Comparison of ENCODE assay signal across 8 mouse cellular contexts in genomic region chr8:45410882-45411281, GRCm38 (mm10). TPM values are rescaled to one million over a fixed set of nuclear protein-coding genes. Genes with fewer than 3 reads are reported as not detected.
DNase-seq lines count a peak whose midpoint lies in the region; ATAC-seq and TF ChIP-seq lines count a peak whose summit lies in the region.

TSS of gene Tlr3 (minus strand) at chr8:45411080.

- peak within 1 kb of the TSS; percentile 26 for H3K9ac ChIP-seq in MEL (ENCODE audit: control insufficient read depth, low read depth, low read length, poor library complexity, severe bottlenecking)
- no peak within 1 kb of the TSS for H3K9ac ChIP-seq in hindbrain, embryonic 12.5 days
- H3K9ac ChIP-seq in liver, embryonic 14.5 days (replicated peaks): peak within 1 kb of the TSS; percentile 27; the same call in 1 of the 2 replicates
- H3K9ac ChIP-seq in stomach, embryonic 15.5 days: peak within 1 kb of the TSS; percentile 17

- TF ChIP-seq POLR2A in MEL (IDR thresholded peaks at IDR 0.05; ENCODE audit: control insufficient read depth in 1 of 2, insufficient read depth in 1 of 2, low read depth in 1 of 2, low read length in 2 of 2, poor library complexity in 1 of 2): no peak

- TF ChIP-seq EP300 in MEL (IDR thresholded peaks at IDR 0.05; ENCODE audit: low read depth in 1 of 2, low read length in 2 of 2): no peak
- TF ChIP-seq EP300 in liver, embryonic 14.5 days (IDR thresholded peaks at IDR 0.05; ENCODE audit: low read depth): no peak

- no peaks in the 10 kb centered on the region for H3K4me1 ChIP-seq in MEL (ENCODE audit: control insufficient read depth in 1 of 2, insufficient read depth in 2 of 2, low read length in 2 of 2)
- 0 out of 2 replicates have a peak, but pooled peaks cover 5% of the 10 kb centered on the region for H3K4me1 ChIP-seq in hindbrain, embryonic 12.5 days
- H3K4me1 ChIP-seq in liver, embryonic 14.5 days (replicated peaks; ENCODE audit: control insufficient read depth in 2 of 2, insufficient read depth in 2 of 2, low read length in 1 of 2): 0 out of 4 replicates have a peak, but pooled peaks cover 0 to 4% of the 10 kb centered on the region in 2 experiments
- no peaks in the 10 kb centered on the region for H3K4me1 ChIP-seq in stomach, embryonic 15.5 days

- no peak for TF ChIP-seq CTCF in MEL (IDR thresholded peaks at IDR 0.05 in 2 of 3, conservative IDR thresholded peaks at IDR 0.05 in 1 of 3; ENCODE audit: control insufficient read depth in 1 of 3, insufficient read depth in 1 of 3, low read depth in 2 of 3, low read length in 3 of 3, poor library complexity in 1 of 3, severe bottlenecking in 1 of 3)
- no peak for TF ChIP-seq CTCF in liver, embryonic 14.5 days (IDR thresholded peaks at IDR 0.05; ENCODE audit: low read depth)

- H3K27ac ChIP-seq in MEL (ENCODE audit: control insufficient read depth, low read depth, low read length): no peak within 1 kb of the TSS
- 0 out of 2 replicates have a peak within 1 kb of the TSS, but pooled peaks have one; percentile 13 for H3K27ac ChIP-seq in hindbrain, embryonic 12.5 days
- H3K27ac ChIP-seq in liver, embryonic 14.5 days: no peak within 1 kb of the TSS
- H3K27ac ChIP-seq in stomach, embryonic 15.5 days: peak within 1 kb of the TSS; percentile 83

- H3K27me3 ChIP-seq in MEL (ENCODE audit: control insufficient read depth in 1 of 2, insufficient read depth in 2 of 2, low read length in 2 of 2): no peaks in the 10 kb centered on the region
- no peaks in the 10 kb centered on the region for H3K27me3 ChIP-seq in hindbrain, embryonic 12.5 days
- no peaks in the 10 kb centered on the region for H3K27me3 ChIP-seq in liver, embryonic 14.5 days (ENCODE audit: control insufficient read depth, insufficient read depth, low read length)
- no peaks in the 10 kb centered on the region for H3K27me3 ChIP-seq in stomach, embryonic 15.5 days (replicated peaks)

- no peak for ATAC-seq in hindbrain, embryonic 12.5 days (ENCODE audit: low FRiP score)
- no peak for ATAC-seq in liver, embryonic 14.5 days (ENCODE audit: insufficient read depth)
- ATAC-seq in stomach, embryonic 15.5 days (ENCODE audit: insufficient read depth, low FRiP score, low read depth): 0 out of 2 replicates have a peak, but pooled peaks have one; percentile 38

- DNase-seq in adrenal gland, postnatal 10 days: peak; percentile 2
- DNase-seq in adrenal gland, adult (ENCODE audit: inconsistent age in 2 of 2, low spot score in 1 of 2): no peak
- peak; percentile 4 for DNase-seq in MEL (ENCODE audit: low read depth, low spot score)
- DNase-seq in liver, embryonic 14.5 days (ENCODE audit: low read depth in 3 of 3, low spot score in 3 of 3): no peak
- DNase-seq in left cerebral cortex, postnatal 4 days: no peak
- no peak for DNase-seq in gastrocnemius, postnatal 14 days

- intact Hi-C loops in left cerebral cortex, postnatal 4 days (cut with DNase I): no loop called here
- intact Hi-C loops in gastrocnemius, postnatal 14 days (cut with DNase I; ENCODE audit: low total_unique reads): no loop called here

- H3K4me2 ChIP-seq in hindbrain, embryonic 12.5 days (replicated peaks): peak within 1 kb of the TSS; percentile 54
- peak within 1 kb of the TSS; percentile 62 for H3K4me2 ChIP-seq in liver, embryonic 14.5 days (ENCODE audit: low read depth)
- peak within 1 kb of the TSS; percentile 66 for H3K4me2 ChIP-seq in stomach, embryonic 15.5 days

- WGBS in hindbrain, embryonic 12.5 days: 68% methylated on average over 2 of the region's 2 CpGs
- 38% methylated on average over 2 of the region's 2 CpGs for WGBS in liver, embryonic 14.5 days (ENCODE audit: insufficient replicate concordance)
- WGBS in stomach, embryonic 15.5 days: 44% methylated on average over 2 of the region's 2 CpGs

- peak within 1 kb of the TSS; percentile 71 to 73 for H3K4me3 ChIP-seq in MEL (ENCODE audit: control insufficient read depth in 1 of 2, insufficient read depth in 1 of 2, low read depth in 2 of 2, low read length in 2 of 2)
- peak within 1 kb of the TSS; percentile 26 for H3K4me3 ChIP-seq in hindbrain, embryonic 12.5 days
- peak within 1 kb of the TSS; percentile 54 to 64 for H3K4me3 ChIP-seq in liver, embryonic 14.5 days (ENCODE audit: insufficient read depth in 1 of 2, low read depth in 2 of 2, low read length in 2 of 2)
- peak within 1 kb of the TSS; percentile 48 for H3K4me3 ChIP-seq in stomach, embryonic 15.5 days (replicated peaks)

- no peaks in the 10 kb centered on the region for H3K36me3 ChIP-seq in MEL (ENCODE audit: control insufficient read depth in 1 of 2, insufficient read depth in 2 of 2, low read length in 2 of 2)
- H3K36me3 ChIP-seq in hindbrain, embryonic 12.5 days: no peaks in the 10 kb centered on the region
- no peaks in the 10 kb centered on the region for H3K36me3 ChIP-seq in liver, embryonic 14.5 days (replicated peaks; ENCODE audit: control insufficient read depth, insufficient read depth, low read depth)
- H3K36me3 ChIP-seq in stomach, embryonic 15.5 days: no peaks in the 10 kb centered on the region

- H3K9me3 ChIP-seq in MEL (replicated peaks; ENCODE audit: insufficient read depth, low read length): no peaks in the 10 kb centered on the region
- H3K9me3 ChIP-seq in hindbrain, embryonic 12.5 days (replicated peaks): no peaks in the 10 kb centered on the region
- H3K9me3 ChIP-seq in liver, embryonic 14.5 days (ENCODE audit: control insufficient read depth, low read length): no peaks in the 10 kb centered on the region
- H3K9me3 ChIP-seq in stomach, embryonic 15.5 days: no peaks in the 10 kb centered on the region

- TF ChIP-seq RAD21 in MEL (IDR thresholded peaks at IDR 0.05; ENCODE audit: low read depth, low read length): no peak

- no peaks in the 10 kb centered on the region for H3K79me2 ChIP-seq in MEL (ENCODE audit: control insufficient read depth, insufficient read depth, low read length, poor library complexity)

TF ChIP-seq in MEL, 35 proteins besides CTCF, POLR2A, EP300 and RAD21:
- TF ChIP-seq UBTF (IDR thresholded peaks at IDR 0.05; ENCODE audit: borderline replicate concordance, insufficient read depth, low read depth, low read length) (no peak), E2F4 (IDR thresholded peaks at IDR 0.05; ENCODE audit: borderline replicate concordance, low read depth, low read length) (no peak), MAX (IDR thresholded peaks at IDR 0.05; ENCODE audit: low read length) (no peak), RCOR1 (IDR thresholded peaks at IDR 0.05; ENCODE audit: low read depth, low read length) (no peak), ZNF384 (IDR thresholded peaks at IDR 0.05; ENCODE audit: low read depth, low read length) (no peak)

RNA-seq across cellular contexts. Expression of gene Tlr3, which starts in this region (rescaled TPM):
- 1 to 10 TPM; 6.6 to 7.7 TPM for total RNA-seq in adrenal gland, postnatal 10 days (2021)
- total RNA-seq in MEL (2012; rRNA removed): not detected in 2 replicates
- polyA plus RNA-seq in MEL (2012; ENCODE audit: insufficient read depth in 1 of 2, insufficient read length in 2 of 2, low read depth in 1 of 2, low replicate concordance in 2 of 2, missing spikeins in 1 of 2): under 1 TPM in 1 of 2 experiments, not detected in 1; 0.15 TPM
- 1.1 and 1.4 TPM in 2 replicates for polyA plus RNA-seq in hindbrain, embryonic 12.5 days (2016; fragmentation: Nextera tagmentation; extraction: Ambion mirVana)
- polyA plus RNA-seq in liver, embryonic 14.5 days (2012; rRNA removed): 0.40 and 0.61 TPM in 2 replicates
- 0.38 and 1.3 TPM in 2 replicates for polyA plus RNA-seq in liver, embryonic 14.5 days (2014; fragmentation: Nextera tagmentation; extraction: Ambion mirVana)
- 3.0 and 3.6 TPM in 2 replicates for polyA plus RNA-seq in stomach, embryonic 15.5 days (2015; fragmentation: Nextera tagmentation; extraction: Ambion mirVana)
- 1 to 10 TPM; 2.0 to 3.1 TPM for total RNA-seq in left cerebral cortex, postnatal 4 days (2021)
- 1 to 10 TPM; 2.4 to 3.5 TPM for total RNA-seq in gastrocnemius, postnatal 14 days (2021)

Comparison
In these comparisons a context has a peak if more than half of its experiments do, and no peak if none do; other contexts are left out.
1. Peak in DNase-seq, H3K4me3 ChIP-seq and H3K9ac ChIP-seq in MEL; RNA of the gene not detected or under 1 TPM.
2. H3K27ac ChIP-seq: peak in hindbrain, embryonic 12.5 days (single experiment) and stomach, embryonic 15.5 days (single experiment); none in MEL (single experiment) and liver, embryonic 14.5 days (single experiment).
3. Peak in every context shown above with its lines, with median percentiles within 50 percentile points of each other: H3K4me3 ChIP-seq and H3K4me2 ChIP-seq.